Mouse (Mus musculus): ENCODE data around the gene Gm14190.

DNA sequence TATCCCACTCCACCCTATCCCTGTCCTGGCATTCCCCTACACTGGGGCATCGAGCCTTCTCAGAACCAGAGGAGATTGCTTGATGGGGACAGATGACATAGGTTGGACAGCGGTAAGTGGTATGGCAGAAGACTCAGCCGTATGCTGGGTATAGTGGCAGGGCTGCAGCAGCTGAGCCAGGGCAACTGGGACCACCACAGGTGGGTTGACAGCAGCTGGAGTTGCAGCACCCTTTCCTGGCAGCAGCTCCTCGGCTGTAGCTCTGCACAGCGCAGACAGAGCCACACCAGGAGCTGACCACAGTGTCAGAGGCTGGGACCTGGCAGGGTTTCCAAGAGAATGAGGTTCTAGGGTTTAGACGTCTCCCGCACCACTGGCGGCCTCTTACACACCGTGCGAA lies 27.7 kb downstream of the Gm14190 start:
- no peak for TF ChIP-seq CTCF (IDR thresholded peaks at IDR 0.05; ENCODE audit: low read depth)
- no peak for TF ChIP-seq EP300 (IDR thresholded peaks at IDR 0.05; ENCODE audit: low read depth)
